ENCODE assay signal across 7 mouse cellular contexts in the genomic region with DNA sequence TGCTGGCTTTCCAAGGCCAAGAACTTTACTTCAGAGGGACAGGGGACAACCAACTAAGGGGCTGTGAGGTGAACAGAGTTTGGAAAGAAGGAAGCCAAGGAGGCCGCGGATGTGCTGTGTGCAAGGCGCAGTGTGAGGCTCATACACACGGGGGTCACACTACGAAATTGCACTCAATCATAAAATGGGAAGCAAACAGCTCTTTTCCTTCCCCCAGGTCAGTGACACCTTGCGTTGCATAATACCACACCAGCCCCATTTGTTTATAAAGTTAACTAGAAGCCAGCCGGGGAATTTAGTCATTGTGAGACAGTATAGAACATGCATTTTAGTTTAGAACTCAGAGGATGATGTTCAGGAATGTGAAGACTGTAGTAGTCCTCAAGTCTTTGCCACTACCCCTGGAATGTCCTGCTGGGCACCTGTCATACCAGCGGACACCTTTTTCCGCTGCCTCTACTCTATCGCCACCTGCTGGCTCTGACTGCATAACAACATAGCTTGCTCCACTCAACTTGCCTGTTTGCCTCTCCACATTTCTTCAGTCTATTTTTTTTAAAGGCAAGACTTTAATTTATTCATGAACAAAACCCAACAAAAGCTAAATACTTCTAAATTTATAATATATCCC.
DNase-seq lines count a peak whose midpoint lies in the region; ATAC-seq and TF ChIP-seq lines count a peak whose summit lies in the region.

No protein-coding gene starts in this region.

- peak; percentile 78 for ATAC-seq in activated CD4-positive, CD25-positive, alpha-beta regulatory T cell, adult 4 months
- ATAC-seq in hindbrain, postnatal 0 days, result peak; percentile 48; the same call in 1 of the 2 replicates
- peak; percentile 44; the same call in 1 of the 2 replicates for ATAC-seq in midbrain, embryonic 11.5 days (ENCODE audit: low FRiP score)

- peaks cover 5% of the 10 kb centered on the region for H3K4me1 ChIP-seq in hindbrain, postnatal 0 days (ENCODE audit: insufficient read depth, low read length)
- no peaks in the 10 kb centered on the region for H3K4me1 ChIP-seq in midbrain, embryonic 11.5 days (ENCODE audit: control insufficient read depth, insufficient read depth, low read length)

- no peak overlapping the region for H3K4me3 ChIP-seq in hindbrain, postnatal 0 days (ENCODE audit: low read length)
- no peak overlapping the region for H3K4me3 ChIP-seq in midbrain, embryonic 11.5 days (ENCODE audit: low read depth, low read length)

- DNase-seq in cerebellum, adult 9-11 months, result peak; percentile 55
- peak; percentile 71 to 76 for DNase-seq in frontal cortex, postnatal 36 days (ENCODE audit: low spot score in 2 of 2)
- DNase-seq in hindbrain, postnatal 0 days (ENCODE audit: low spot score), result peak; percentile 82
- peak; percentile 58 to 63 for DNase-seq in left cerebral cortex, postnatal 36 days (ENCODE audit: low spot score in 2 of 2)
- DNase-seq in midbrain, embryonic 11.5 days (ENCODE audit: low spot score, missing footprints), result peak; percentile 89
- DNase-seq in spleen, postnatal 10 days (ENCODE audit: low spot score in 2 of 2), result peak; percentile 54 to 88

- H3K27me3 ChIP-seq in hindbrain, postnatal 0 days (ENCODE audit: insufficient read depth, low read length), result no peaks in the 10 kb centered on the region
- no peaks in the 10 kb centered on the region for H3K27me3 ChIP-seq in midbrain, embryonic 11.5 days (ENCODE audit: control insufficient read depth, insufficient read depth, low read length)

- peak overlapping the region; percentile 71; the same call in 1 of the 2 replicates for H3K27ac ChIP-seq in hindbrain, postnatal 0 days
- no peak overlapping the region for H3K27ac ChIP-seq in midbrain, embryonic 11.5 days (ENCODE audit: low read depth, low read length)

- TF ChIP-seq CTCF in hindbrain, postnatal 0 days (IDR thresholded peaks at IDR 0.05; ENCODE audit: low read depth), result peak; percentile 89

- no peak overlapping the region for H3K4me2 ChIP-seq in hindbrain, postnatal 0 days (ENCODE audit: low read depth, low read length)
- no peak overlapping the region for H3K4me2 ChIP-seq in midbrain, embryonic 11.5 days

- H3K36me3 ChIP-seq in hindbrain, postnatal 0 days (ENCODE audit: insufficient read depth, low read length), result no peaks in the 10 kb centered on the region
- H3K36me3 ChIP-seq in midbrain, embryonic 11.5 days (ENCODE audit: control insufficient read depth, insufficient read depth, low read length), result no peaks in the 10 kb centered on the region

- intact Hi-C loops in left cerebral cortex, postnatal 36 days (cut with DNase I), result loop anchor here (1.0 to 5.0 kb wide), 4 partner anchors 39 to 221 kb away; no protein-coding TSS in a partner anchor

- 44% methylated on average over 10 of the region's 10 CpGs for WGBS in hindbrain, postnatal 0 days
- 48% methylated on average over 10 of the region's 10 CpGs for WGBS in midbrain, embryonic 11.5 days

- no peaks in the 10 kb centered on the region for H3K9me3 ChIP-seq in hindbrain, postnatal 0 days (ENCODE audit: low read length)
- no peaks in the 10 kb centered on the region for H3K9me3 ChIP-seq in midbrain, embryonic 11.5 days (ENCODE audit: control insufficient read depth, low read length)

- no peak overlapping the region for H3K9ac ChIP-seq in hindbrain, postnatal 0 days (replicated peaks; ENCODE audit: low read length)
- no peak overlapping the region for H3K9ac ChIP-seq in midbrain, embryonic 11.5 days (ENCODE audit: low read length)
